Mouse (Mus musculus): ENCODE measurements around the gene Bcl10.
"Not testable (repeated sequence)": the region's sequence is repeated elsewhere in the genome, so short reads cannot be mapped to it uniquely, and the experiment has no call there.

DNA sequence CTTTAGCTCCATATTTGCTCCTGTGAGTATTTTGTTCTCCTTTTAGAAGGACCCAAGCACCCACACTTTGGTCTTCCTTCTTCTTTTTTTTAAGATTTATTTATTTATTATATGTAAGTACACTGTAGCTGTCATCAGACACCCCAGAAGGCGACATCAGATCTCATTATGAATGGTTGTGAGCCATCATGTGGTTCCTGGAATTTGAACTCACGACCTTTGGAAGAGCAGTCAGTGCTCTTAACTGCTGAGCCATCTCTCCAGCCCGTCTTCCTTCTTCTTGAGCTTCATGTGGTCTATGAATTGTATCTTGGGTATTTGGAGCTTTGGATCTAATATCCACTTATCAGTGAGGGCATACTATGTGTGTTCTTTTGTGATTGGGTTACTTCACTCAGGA lies 43.0 kb downstream of the Bcl10 start:
- TF ChIP-seq CTCF (IDR thresholded peaks at IDR 0.05; ENCODE audit: extremely low read depth, insufficient read length, insufficient replicate concordance, low read depth, low read length); POLR2A (IDR thresholded peaks at IDR 0.05; ENCODE audit: low read depth, low read length): not testable (repeated sequence)
